Mouse (Mus musculus) cortical plate, adult 2 months (tissue): ENCODE results near the gene 9930111J21Rik1.
"Not testable (repeated sequence)": the region's sequence is repeated elsewhere in the genome, so short reads cannot be mapped to it uniquely, and the experiment has no call there.

Experiments
- CTCF ChIP-seq: fragments of 200-500 bp; IDR thresholded peaks from 2 replicates; pipeline ENCODE4 v1.5.1; 2011; ENCODE audit warnings: mild to moderate bottlenecking, control low read depth, low read length; ENCODE audit not compliant: insufficient read depth; ENCODE audit errors: extremely low read depth
- POLR2A ChIP-seq: fragments of 200-500 bp; IDR thresholded peaks from 2 replicates; pipeline ENCODE4 v1.6.1; 2011; ENCODE audit warnings: mild to moderate bottlenecking, low read length, control low read depth; ENCODE audit not compliant: insufficient read depth; ENCODE audit errors: extremely low read depth

DNA sequence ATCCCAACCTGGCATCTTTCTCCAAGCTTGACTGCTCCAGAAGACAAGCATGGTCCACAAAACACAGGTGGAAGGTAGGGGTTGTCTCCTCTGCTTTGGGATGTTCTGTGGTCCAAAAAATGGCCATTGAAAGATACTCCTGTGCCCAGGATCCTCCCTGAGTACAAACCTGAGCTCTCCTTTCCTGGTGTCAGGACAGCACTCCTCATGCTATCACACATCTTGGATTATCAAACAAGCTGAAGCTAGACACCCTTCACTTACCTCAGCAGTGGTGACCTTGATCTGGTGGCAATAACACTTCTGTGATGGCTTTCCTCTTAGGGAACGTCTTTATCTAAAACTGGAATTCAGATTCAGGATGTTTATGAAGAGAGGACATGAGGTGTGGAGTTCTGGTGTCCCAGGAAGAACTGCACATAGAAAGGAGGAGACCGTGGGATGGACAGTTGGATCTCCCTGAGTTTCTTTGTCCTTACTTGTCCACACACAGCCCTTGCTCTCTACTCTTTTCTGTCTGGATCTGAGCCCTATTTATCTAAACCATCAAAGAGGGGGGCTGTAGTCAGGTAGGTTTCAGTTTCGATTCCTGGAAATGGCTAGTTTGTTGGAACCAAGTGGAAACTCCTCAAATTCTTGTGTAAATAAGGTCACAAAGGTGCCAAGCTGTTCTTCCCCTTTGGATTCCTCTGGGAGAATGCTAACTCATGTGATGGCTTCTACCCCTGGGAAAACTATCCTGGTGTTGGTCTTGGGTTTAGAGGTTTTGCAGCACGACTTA lies 12.7 kb upstream of the 9930111J21Rik1 start, which contains the start of gene Gm12185:
- not testable (repeated sequence) for TF ChIP-seq CTCF, POLR2A
